Mouse (Mus musculus): ENCODE results near the gene Hip1r. TPM values are rescaled to one million over a fixed set of nuclear protein-coding genes. Genes with fewer than 3 reads are reported as not detected.
A peak's percentile ranks its signal among the peaks of the same experiment; 100 is the strongest.

Gene Hip1r
- polyA plus RNA-seq, 2 experiments: 7.2 to 7.6 TPM

- H3K36me3 ChIP-seq (replicated peaks; ENCODE audit: control insufficient read depth, insufficient read depth, low read depth): no peaks in the 10 kb centered on the region
- H3K4me1 ChIP-seq (replicated peaks; ENCODE audit: control insufficient read depth in 2 of 2, insufficient read depth in 2 of 2, low read length in 1 of 2): peaks cover 0 to 7% of the 10 kb centered on the region in 2 experiments; a peak in 3 of 4 replicates
- TF ChIP-seq EP300 (IDR thresholded peaks at IDR 0.05; ENCODE audit: low read depth): no peak
- no peak for TF ChIP-seq CTCF (IDR thresholded peaks at IDR 0.05; ENCODE audit: low read depth)
- no peak overlapping the region for H3K9ac ChIP-seq (replicated peaks)
- DNase-seq (ENCODE audit: low read depth in 3 of 3, low spot score in 3 of 3): no peak
- no peak overlapping the region for H3K4me3 ChIP-seq (ENCODE audit: insufficient read depth in 1 of 2, low read depth in 2 of 2, low read length in 2 of 2)
- WGBS (ENCODE audit: insufficient replicate concordance): 55% methylated on average over 4 of the region's 4 CpGs
- H3K9me3 ChIP-seq (ENCODE audit: control insufficient read depth, low read length): no peaks in the 10 kb centered on the region
- no peak for ATAC-seq (ENCODE audit: insufficient read depth)
- H3K27ac ChIP-seq: no peak overlapping the region
- no peak overlapping the region for H3K4me2 ChIP-seq (ENCODE audit: low read depth)
- H3K27me3 ChIP-seq (ENCODE audit: control insufficient read depth, insufficient read depth, low read length): peaks cover 3% of the 10 kb centered on the region
These were observed 2.9 kb upstream of the Hip1r start for GRCm38 (mm10) chr5:123970576-123970975.

GRCm38 (mm10) chr5:123972453-123972852 is 975 bp upstream of the Hip1r start:
- no peaks in the 10 kb centered on the region for H3K36me3 ChIP-seq (replicated peaks; ENCODE audit: control insufficient read depth, insufficient read depth, low read depth)
- H3K27ac ChIP-seq: no peak overlapping the region
- ATAC-seq (ENCODE audit: insufficient read depth) (no peak), DNase-seq (ENCODE audit: low read depth in 3 of 3, low spot score in 3 of 3) (no peak)
- 62% methylated on average over 6 of the region's 6 CpGs for WGBS (ENCODE audit: insufficient replicate concordance)
- H3K4me1 ChIP-seq (replicated peaks; ENCODE audit: control insufficient read depth in 2 of 2, insufficient read depth in 2 of 2, low read length in 1 of 2): peaks cover 0 to 7% of the 10 kb centered on the region in 2 experiments; a peak in 3 of 4 replicates
- H3K9ac ChIP-seq (replicated peaks): no peak overlapping the region
- no peaks in the 10 kb centered on the region for H3K9me3 ChIP-seq (ENCODE audit: control insufficient read depth, low read length)
- no peak overlapping the region for H3K4me3 ChIP-seq (ENCODE audit: insufficient read depth in 1 of 2, low read depth in 2 of 2, low read length in 2 of 2)
- peaks cover 3% of the 10 kb centered on the region for H3K27me3 ChIP-seq (ENCODE audit: control insufficient read depth, insufficient read depth, low read length)
- TF ChIP-seq CTCF (IDR thresholded peaks at IDR 0.05; ENCODE audit: low read depth): no peak
- TF ChIP-seq EP300 (IDR thresholded peaks at IDR 0.05; ENCODE audit: low read depth): no peak
- H3K4me2 ChIP-seq (ENCODE audit: low read depth): no peak overlapping the region

- peak overlapping the region; percentile 67 for H3K9ac ChIP-seq (replicated peaks)
- no peak overlapping the region for H3K27ac ChIP-seq
- TF ChIP-seq EP300 (IDR thresholded peaks at IDR 0.05; ENCODE audit: low read depth): no peak
- TF ChIP-seq CTCF (IDR thresholded peaks at IDR 0.05; ENCODE audit: low read depth): no peak
- H3K36me3 ChIP-seq (replicated peaks; ENCODE audit: control insufficient read depth, insufficient read depth, low read depth): no peaks in the 10 kb centered on the region
- DNase-seq (ENCODE audit: low read depth in 3 of 3, low spot score in 3 of 3) (no peak), ATAC-seq (ENCODE audit: insufficient read depth) (no peak)
- H3K4me2 ChIP-seq (ENCODE audit: low read depth): peak overlapping the region; percentile 97
- H3K9me3 ChIP-seq (ENCODE audit: control insufficient read depth, low read length): no peaks in the 10 kb centered on the region
- peaks cover 0 to 5% of the 10 kb centered on the region in 2 experiments; a peak in 2 of 4 replicates for H3K4me1 ChIP-seq (replicated peaks; ENCODE audit: control insufficient read depth in 2 of 2, insufficient read depth in 2 of 2, low read length in 1 of 2)
- under 1% methylated on average over 14 of the region's 14 CpGs for WGBS (ENCODE audit: insufficient replicate concordance)
- peak overlapping the region; percentile 54 to 79 for H3K4me3 ChIP-seq (ENCODE audit: insufficient read depth in 1 of 2, low read depth in 2 of 2, low read length in 2 of 2)
- H3K27me3 ChIP-seq (ENCODE audit: control insufficient read depth, insufficient read depth, low read length): peaks cover 3% of the 10 kb centered on the region
These were observed 704 bp downstream of the Hip1r start for GRCm38 (mm10) chr5:123974179-123974485.

- H3K9ac ChIP-seq (replicated peaks): peak overlapping the region; percentile 67
- H3K9me3 ChIP-seq (ENCODE audit: control insufficient read depth, low read length): no peaks in the 10 kb centered on the region
- no peak for TF ChIP-seq EP300 (IDR thresholded peaks at IDR 0.05; ENCODE audit: low read depth)
- no peak for TF ChIP-seq CTCF (IDR thresholded peaks at IDR 0.05; ENCODE audit: low read depth)
- ATAC-seq (ENCODE audit: insufficient read depth) (no peak), DNase-seq (ENCODE audit: low read depth in 3 of 3, low spot score in 3 of 3) (no peak)
- H3K4me3 ChIP-seq (ENCODE audit: insufficient read depth in 1 of 2, low read depth in 2 of 2, low read length in 2 of 2): peak overlapping the region; percentile 18 to 79
- peak overlapping the region; percentile 97 for H3K4me2 ChIP-seq (ENCODE audit: low read depth)
- H3K36me3 ChIP-seq (replicated peaks; ENCODE audit: control insufficient read depth, insufficient read depth, low read depth): no peaks in the 10 kb centered on the region
- peaks cover 3% of the 10 kb centered on the region for H3K27me3 ChIP-seq (ENCODE audit: control insufficient read depth, insufficient read depth, low read length)
- peaks cover 0 to 5% of the 10 kb centered on the region in 2 experiments; a peak in 2 of 4 replicates for H3K4me1 ChIP-seq (replicated peaks; ENCODE audit: control insufficient read depth in 2 of 2, insufficient read depth in 2 of 2, low read length in 1 of 2)
- H3K27ac ChIP-seq: no peak overlapping the region
- WGBS (ENCODE audit: insufficient replicate concordance): 30% methylated on average over 11 of the region's 11 CpGs
These were observed 1.2 kb downstream of the Hip1r start for GRCm38 (mm10) chr5:123974616-123975111.

GRCm38 (mm10) chr5:123975668-123976180 is 2.3 kb downstream of the Hip1r start:
- H3K4me3 ChIP-seq (ENCODE audit: insufficient read depth in 1 of 2, low read depth in 2 of 2, low read length in 2 of 2): peak overlapping the region; percentile 24 to 79; a peak in 3 of 4 replicates
- peaks cover 0 to 5% of the 10 kb centered on the region in 2 experiments; a peak in 2 of 4 replicates for H3K4me1 ChIP-seq (replicated peaks; ENCODE audit: control insufficient read depth in 2 of 2, insufficient read depth in 2 of 2, low read length in 1 of 2)
- no peak overlapping the region for H3K27ac ChIP-seq
- no peak overlapping the region for H3K9ac ChIP-seq (replicated peaks)
- peaks cover 3% of the 10 kb centered on the region for H3K27me3 ChIP-seq (ENCODE audit: control insufficient read depth, insufficient read depth, low read length)
- no peaks in the 10 kb centered on the region for H3K36me3 ChIP-seq (replicated peaks; ENCODE audit: control insufficient read depth, insufficient read depth, low read depth)
- no peaks in the 10 kb centered on the region for H3K9me3 ChIP-seq (ENCODE audit: control insufficient read depth, low read length)
- TF ChIP-seq CTCF (IDR thresholded peaks at IDR 0.05; ENCODE audit: low read depth) (no peak), EP300 (IDR thresholded peaks at IDR 0.05; ENCODE audit: low read depth) (no peak)
- no peak for DNase-seq (ENCODE audit: low read depth in 3 of 3, low spot score in 3 of 3)
- peak overlapping the region; percentile 97 for H3K4me2 ChIP-seq (ENCODE audit: low read depth)
- 40% methylated on average over 6 of the region's 6 CpGs for WGBS (ENCODE audit: insufficient replicate concordance)
- no peak for ATAC-seq (ENCODE audit: insufficient read depth)
